Mouse (Mus musculus): Measurements from ENCODE around the gene Cd63.
A peak's percentile ranks its signal among the peaks of the same experiment; 100 is the strongest.

Gene Cd63

DNA sequence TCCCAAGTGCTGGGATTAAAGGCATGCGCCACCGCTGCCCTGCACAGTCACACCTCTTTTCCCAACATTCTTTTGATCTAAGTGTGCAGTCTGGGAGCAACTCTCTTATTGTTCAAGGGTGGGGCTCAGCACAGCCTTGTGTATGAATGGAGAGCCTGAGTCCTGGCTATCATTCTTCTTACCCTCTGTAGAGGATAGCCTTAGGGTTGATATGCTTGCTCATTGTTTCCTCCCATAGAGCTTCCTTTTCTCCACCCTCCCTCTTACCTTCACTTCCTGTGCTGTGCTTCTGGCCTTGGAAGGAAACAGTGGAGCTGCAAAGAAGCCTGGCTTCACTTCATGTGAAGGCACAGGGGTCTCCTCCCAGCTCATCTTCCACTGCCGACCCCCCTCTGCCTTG is at the start of gene Cd63:
Gene Cd63, plus strand, starts transcription at position 292 of the 400 bp plus-strand sequence.
- no peak for DNase-seq

GRCm38 (mm10) chr10:128861176-128861575 is 39.6 kb upstream of the Cd63 start:
- no peak for DNase-seq

DNA sequence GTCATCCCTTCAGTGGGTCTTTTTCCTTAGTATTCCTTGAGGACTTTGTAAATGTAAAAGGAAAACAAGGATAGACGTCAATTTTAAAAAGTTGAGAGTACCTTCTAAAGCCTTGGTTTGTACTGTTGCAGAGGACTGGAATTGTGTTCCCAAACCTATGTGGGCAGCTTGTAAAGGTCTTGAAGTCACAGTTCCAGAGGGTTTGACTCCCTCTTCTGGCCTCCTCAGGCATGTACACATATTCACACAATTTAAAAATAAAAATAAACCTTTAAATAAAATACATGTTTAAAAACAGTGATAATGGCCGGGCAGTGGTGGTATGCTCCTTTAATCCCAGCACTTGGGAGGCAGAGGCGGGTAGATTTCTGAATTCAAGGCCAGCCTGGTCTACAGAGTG is 34.7 kb upstream of the Cd63 start:
- no peak for DNase-seq

DNA sequence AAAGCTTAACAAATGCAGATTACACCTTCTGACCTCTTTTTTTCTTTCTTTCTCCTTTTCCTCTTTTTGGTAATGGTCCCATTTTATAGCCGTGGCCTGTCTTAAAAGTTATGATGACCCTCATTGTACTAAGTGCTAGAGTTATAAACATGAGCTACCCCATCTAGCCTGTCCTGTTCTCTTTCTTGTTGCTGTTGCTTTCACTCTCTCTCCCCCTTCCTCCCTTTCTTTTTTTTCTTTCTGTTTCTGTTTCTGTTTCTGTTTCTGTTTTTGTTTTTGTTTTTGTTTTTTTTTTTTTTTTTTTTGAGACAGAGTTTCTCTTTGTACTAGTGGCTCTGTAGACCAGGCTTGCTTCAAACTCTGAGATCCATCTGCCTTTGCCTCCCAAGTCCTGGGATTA is 34.3 kb upstream of the Cd63 start:
- DNase-seq, result no peak

GRCm38 (mm10) chr10:128870341-128870740 is 30.4 kb upstream of the Cd63 start:
- no peak for DNase-seq

- no peak for DNase-seq
Observed at GRCm38 (mm10) chr10:128878291-128878690, 22.5 kb upstream of the Cd63 start.

- DNase-seq, result no peak
Observed at GRCm38 (mm10) chr10:128878811-128879210, 22.0 kb upstream of the Cd63 start.

GRCm38 (mm10) chr10:128882067-128882466 is 18.7 kb upstream of the Cd63 start:
- DNase-seq, result no peak

GRCm38 (mm10) chr10:128888941-128889827 is 11.6 kb upstream of the Cd63 start:
- DNase-seq, result no peak

DNA sequence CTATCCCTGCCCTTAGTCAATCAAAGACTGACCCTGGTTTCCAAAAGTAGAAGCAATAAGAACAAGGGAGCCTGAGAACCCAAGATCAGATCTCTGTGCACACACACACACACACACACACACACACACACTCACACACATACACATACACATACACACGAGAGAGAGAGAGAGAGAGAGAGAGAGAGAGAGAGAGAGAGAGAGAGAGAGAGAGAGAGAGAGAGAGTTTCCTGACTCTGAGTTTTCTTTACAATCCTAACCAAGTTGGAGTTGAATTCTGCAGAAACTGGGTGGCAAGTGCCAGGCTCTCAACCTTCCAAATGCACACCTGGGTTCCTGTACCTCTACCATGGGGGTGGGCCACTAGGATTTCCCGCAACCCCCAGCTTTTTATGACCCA is 10.9 kb upstream of the Cd63 start:
- no peak for DNase-seq

GRCm38 (mm10) chr10:128890383-128891295 is 10.2 kb upstream of the Cd63 start:
- no peak for DNase-seq

- DNase-seq, result peak; percentile 75
Observed at GRCm38 (mm10) chr10:128891296-128892094, 9.3 kb upstream of the Cd63 start, which contains the start of gene Gdf11. Gdf11 (minus strand) TSS chr10:128891718.

- DNase-seq, result no peak
Observed at GRCm38 (mm10) chr10:128892246-128892645, 8.5 kb upstream of the Cd63 start.

- peak; percentile 67 for DNase-seq
Observed at GRCm38 (mm10) chr10:128895437-128895836, 5.4 kb upstream of the Cd63 start.

- DNase-seq, result peak; percentile 67
Observed at GRCm38 (mm10) chr10:128895952-128896693, 4.7 kb upstream of the Cd63 start.

DNA sequence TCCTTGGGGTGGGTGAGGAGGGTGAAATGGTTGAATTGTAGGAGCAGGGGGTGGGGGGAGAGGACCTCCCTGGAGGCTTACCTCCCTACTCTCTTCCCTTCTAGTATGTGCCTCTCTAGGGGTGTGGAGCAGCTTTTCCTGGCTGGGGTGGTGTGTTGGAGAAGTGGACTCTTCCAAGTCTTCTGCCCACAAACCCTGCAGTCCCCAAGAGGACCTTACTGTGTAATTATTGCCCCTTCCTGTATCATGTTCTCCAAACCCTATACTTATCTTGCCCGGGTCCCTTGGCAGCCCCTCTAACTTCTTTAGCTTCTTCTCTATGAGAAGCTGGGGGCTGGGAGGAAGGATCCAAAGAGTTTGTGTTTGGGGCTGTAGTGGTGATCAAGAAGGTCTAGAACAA is 4.0 kb upstream of the Cd63 start:
- DNase-seq, result no peak

GRCm38 (mm10) chr10:128897501-128897900 is 3.3 kb upstream of the Cd63 start:
- DNase-seq, result no peak

DNA sequence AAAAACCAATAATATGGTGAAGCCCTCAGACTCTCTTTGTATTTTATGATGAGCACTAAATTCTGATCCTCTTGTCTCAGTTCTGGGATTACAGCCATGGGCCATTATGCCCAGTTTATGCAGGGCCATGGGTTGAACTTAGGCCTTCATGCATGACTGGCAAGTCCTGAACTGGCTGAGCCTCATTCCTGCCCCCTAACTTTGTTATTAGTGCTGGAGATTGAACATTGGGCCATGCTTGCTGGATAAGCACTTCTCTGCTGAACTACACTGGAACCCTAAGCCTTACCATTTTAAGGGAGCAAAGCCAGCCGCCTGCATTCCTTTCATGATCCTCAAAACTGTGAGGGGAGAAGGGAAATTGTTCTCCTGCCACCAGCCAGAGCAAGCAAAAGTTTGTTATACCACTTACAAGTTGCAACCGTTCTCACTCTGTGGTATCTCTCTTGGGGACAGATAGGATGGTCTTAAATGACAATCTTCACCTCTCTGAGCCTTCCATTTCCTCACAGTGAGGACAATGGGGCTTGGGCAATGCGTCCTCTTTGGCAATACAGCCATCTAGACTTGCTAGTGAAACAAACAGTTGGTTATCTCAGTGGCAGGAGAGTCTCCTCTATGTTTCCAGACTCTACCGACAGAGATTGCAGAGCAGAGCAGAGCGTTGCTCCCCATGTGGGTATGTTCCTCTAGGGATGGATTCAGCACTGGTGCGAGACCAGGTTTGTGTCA is 864 bp upstream of the Cd63 start:
- no peak for DNase-seq

- no peak for DNase-seq
Observed at GRCm38 (mm10) chr10:128901409-128901808, 620 bp downstream of the Cd63 start.

- no peak for DNase-seq
Observed at GRCm38 (mm10) chr10:128902409-128902988, 1.7 kb downstream of the Cd63 start.

DNA sequence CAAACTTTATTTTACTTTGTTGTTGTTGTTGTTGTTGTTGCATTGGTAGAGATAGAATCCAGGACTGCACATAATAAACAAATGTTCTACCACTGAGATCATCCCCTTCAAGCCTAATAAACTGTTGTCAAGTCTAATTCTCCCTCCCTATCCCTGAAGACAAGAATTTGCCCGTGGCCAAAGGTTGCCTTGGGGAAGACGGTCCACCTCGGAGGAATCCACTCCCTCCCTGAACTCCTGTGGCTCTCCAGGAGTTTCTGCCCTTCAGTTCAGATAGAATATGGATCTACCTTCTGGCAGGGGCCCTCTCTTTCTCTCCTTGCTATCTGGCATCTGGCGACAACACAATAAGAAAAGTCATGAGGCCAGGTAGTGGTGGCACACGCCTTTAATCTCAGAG is 4.0 kb downstream of the Cd63 start:
- DNase-seq, result no peak

Measured in right cerebral cortex, postnatal 4 days (tissue).